Mouse (Mus musculus) thymus, adult 2 months (tissue): Measurements from ENCODE around the gene Fam104a. TPM values are rescaled to one million over a fixed set of nuclear protein-coding genes. Genes with fewer than 3 reads are reported as not detected.
A peak's percentile ranks its signal among the peaks of the same experiment; 100 is the strongest.

Experiments used
- DNase-seq: peaks from one replicate; pipeline ENCODE4 v3.0.0; 2021
- H3K27ac ChIP-seq: fragments of 200-500 bp; 2 replicates; pipeline ENCODE4 v1.5.1; 2012; ENCODE audit warnings: low read length, control low read depth; ENCODE audit not compliant: control insufficient read depth, insufficient read depth
- H3K27me3 ChIP-seq: fragments of 200-500 bp; 2 replicates; pipeline ENCODE4 v1.6.1; 2012; ENCODE audit warnings: mild to moderate bottlenecking, low read length, moderate library complexity, mixed read lengths; ENCODE audit not compliant: control insufficient read depth, insufficient read depth
- H3K36me3 ChIP-seq: fragments of 200-500 bp; 2 replicates; pipeline ENCODE4 v1.6.1; 2012; ENCODE audit warnings: mild to moderate bottlenecking, low read length, moderate library complexity; ENCODE audit not compliant: control insufficient read depth, insufficient read depth
- H3K4me1 ChIP-seq: fragments of 200-500 bp; replicated peaks from 2 replicates; pipeline ENCODE4 v1.6.1; 2012; ENCODE audit warnings: low read length; ENCODE audit not compliant: control insufficient read depth, insufficient read depth
- H3K4me3 ChIP-seq: fragments of 200-500 bp; 2 replicates; pipeline ENCODE4 v1.5.1; 2012; ENCODE audit warnings: mild to moderate bottlenecking, low read length, control low read depth, moderate library complexity; ENCODE audit not compliant: control insufficient read depth, insufficient read depth
- CTCF ChIP-seq: fragments of 200-500 bp; IDR thresholded peaks from 2 replicates; pipeline ENCODE4 v1.5.1; 2012; ENCODE audit warnings: mild to moderate bottlenecking, control low read depth, low read length, moderate library complexity, borderline replicate concordance; ENCODE audit not compliant: control insufficient read depth, poor library complexity, insufficient read depth; ENCODE audit errors: extremely low read depth
- POLR2A ChIP-seq: fragments of 200-500 bp; IDR thresholded peaks from 2 replicates; pipeline ENCODE4 v1.6.1; 2012; ENCODE audit warnings: mild to moderate bottlenecking, low read length, control low read depth, moderate library complexity; ENCODE audit not compliant: control insufficient read depth, poor library complexity, insufficient read depth; ENCODE audit errors: extremely low read depth
- WGBS: fragments of 180-500 bp; shearing (Covaris S2); methylation state at CpG from one replicate; pipeline ENCODE4 v1.1.7; 2018; 5-methylcytosine and 5-hydroxymethylcytosine counted together
- polyA plus RNA-seq: library from polyadenylated mRNA; depleted of rRNA; stranded (reverse); fragments of >200 nt; gene quantifications from 2 replicates; pipeline ENCODE4 v1.2.3, GENCODE M21; 2012

The Fam104a gene
- polyA plus RNA-seq, 1 experiment: 44.7 TPM

DNA sequence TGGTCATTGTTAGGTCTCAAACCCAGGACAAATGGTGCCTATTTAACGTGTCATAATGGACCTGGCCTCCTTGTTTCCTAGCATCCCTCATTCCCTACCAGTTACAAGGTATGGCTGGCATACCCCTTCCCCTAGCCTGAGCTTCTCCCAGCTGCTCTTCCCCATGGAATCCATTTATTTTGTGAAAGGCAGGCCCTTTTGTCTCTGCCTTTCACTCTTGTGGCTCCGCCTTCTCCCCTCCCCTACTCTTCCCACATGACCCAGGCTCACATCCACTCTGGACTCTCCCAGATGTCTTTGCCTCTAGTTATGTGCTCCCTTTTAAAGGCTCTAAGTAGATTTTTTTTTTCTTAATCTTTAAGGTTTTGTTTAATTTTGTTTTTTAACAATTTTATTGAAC, 3.1 kb upstream of the Fam104a start:
- H3K4me3 ChIP-seq: no peak overlapping the region
- H3K27ac ChIP-seq: no peak overlapping the region
- H3K27me3 ChIP-seq: no peaks in the 10 kb centered on the region
- DNase-seq: no peak
- TF ChIP-seq CTCF: no peak
- TF ChIP-seq POLR2A: no peak
- peaks cover 7% of the 10 kb centered on the region; the same call in 1 of the 2 replicates for H3K36me3 ChIP-seq
- H3K4me1 ChIP-seq: peaks cover 5% of the 10 kb centered on the region
- WGBS: 91% methylated on average over 2 of the region's 2 CpGs

DNA sequence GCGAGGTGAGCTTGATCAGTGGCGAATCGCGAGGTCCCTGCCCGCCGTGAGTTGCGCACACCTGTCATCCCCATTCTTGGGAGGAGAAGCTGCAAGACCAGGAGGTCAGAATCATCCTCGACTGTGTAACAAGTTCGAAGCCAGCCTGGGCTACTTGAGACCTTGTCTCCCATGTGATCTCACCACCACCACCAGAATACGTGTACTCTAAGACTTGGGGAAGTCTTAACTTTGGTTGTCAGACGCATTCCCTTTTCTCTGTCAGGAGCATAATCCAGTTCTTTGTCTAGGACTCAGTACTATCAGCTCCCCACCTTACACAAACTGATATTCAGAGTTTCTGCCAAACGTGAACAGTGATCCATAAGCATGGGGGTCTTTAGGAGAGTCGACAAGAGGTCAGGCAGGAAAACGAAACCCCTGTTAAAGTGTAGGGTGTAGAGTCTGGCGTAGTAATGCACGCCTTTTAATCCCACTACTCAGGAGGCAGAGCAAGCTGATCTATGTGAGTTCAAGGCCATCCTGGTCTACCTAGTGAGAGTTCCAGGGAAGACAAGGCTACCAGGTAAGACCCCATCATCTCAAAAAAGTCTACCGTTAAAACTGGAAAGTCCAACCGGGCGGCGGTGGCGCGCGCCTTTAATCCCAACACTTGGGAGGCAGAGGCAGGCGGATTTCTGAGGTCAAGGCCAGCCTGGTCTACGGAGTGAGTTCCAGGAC, 912 bp upstream of the Fam104a start:
- Histone ChIP-seq H3K36me3 (peaks cover 7% of the 10 kb centered on the region; the same call in 1 of the 2 replicates), H3K27me3 (no peaks in the 10 kb centered on the region), H3K27ac (no peak overlapping the region), H3K4me1 (peaks cover 5% of the 10 kb centered on the region), H3K4me3 (peak overlapping the region; percentile 90)
- no peak for TF ChIP-seq POLR2A
- no peak for TF ChIP-seq CTCF
- DNase-seq: no peak
- WGBS: 41% methylated on average over 25 of the region's 25 CpGs

DNA sequence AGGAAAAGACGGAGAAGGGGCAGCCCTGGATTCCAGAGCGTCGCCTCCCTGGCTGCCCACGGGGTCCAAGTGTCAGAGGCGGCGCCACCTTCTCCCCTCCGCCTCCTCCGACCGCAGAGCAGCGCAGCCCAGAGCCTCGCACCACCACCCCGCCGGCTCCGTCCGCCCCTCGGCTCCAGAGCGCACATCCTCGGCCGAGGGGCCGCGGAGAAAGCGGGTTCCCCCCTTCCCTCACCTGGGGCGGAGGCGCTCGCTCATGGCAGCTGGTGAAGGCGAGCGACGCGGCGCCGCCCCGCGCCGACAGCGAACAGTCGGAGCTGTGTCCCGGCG, 363 bp downstream of the Fam104a start:
- H3K27ac ChIP-seq: peak overlapping the region; percentile 29
- H3K36me3 ChIP-seq: peaks cover 3% of the 10 kb centered on the region; the same call in 1 of the 2 replicates
- TF ChIP-seq CTCF (0 out of 2 replicates have a peak, but pooled peaks have one; percentile 20), POLR2A (no peak)
- H3K27me3 ChIP-seq: no peaks in the 10 kb centered on the region
- peaks cover 5% of the 10 kb centered on the region for H3K4me1 ChIP-seq
- under 1% methylated on average over 38 of the region's 38 CpGs for WGBS
- no peak for DNase-seq
- peak overlapping the region; percentile 90 for H3K4me3 ChIP-seq

DNA sequence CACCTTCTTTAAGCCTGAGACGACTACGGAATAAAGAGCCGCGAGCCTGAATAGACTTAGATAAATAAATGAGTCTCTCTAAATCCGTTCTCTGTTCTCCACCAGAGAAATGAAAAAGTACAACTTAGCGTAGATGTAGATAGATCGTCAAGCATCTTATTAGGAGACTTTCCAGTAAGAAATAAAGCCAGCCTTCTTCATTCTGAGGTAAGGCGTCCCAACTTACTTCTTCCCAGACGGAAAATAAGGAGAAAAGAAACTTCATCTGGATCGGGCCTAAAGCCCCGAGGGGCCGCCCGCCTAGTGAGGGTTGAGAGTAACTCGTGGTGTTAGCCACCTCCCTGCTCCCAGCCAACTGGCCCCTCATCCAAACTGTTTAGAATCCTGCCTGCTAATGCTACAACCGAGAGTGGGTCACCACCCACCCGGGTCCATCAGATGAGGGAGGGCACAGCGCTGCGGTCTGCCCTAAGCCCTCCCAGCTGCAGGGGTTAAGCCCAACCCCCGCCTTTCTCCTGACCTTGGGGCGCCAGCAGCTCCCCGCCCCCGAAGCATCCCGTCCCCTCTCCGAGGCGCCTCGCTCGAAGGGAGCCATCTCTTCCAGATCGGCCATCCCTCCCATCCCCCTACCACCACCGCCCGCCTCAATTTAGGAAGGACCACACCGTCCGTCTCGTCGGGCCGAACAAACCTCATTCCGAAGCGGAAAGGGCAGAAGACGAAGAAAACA, 893 bp downstream of the Fam104a start:
- WGBS: 8% methylated on average over 38 of the region's 38 CpGs

DNA sequence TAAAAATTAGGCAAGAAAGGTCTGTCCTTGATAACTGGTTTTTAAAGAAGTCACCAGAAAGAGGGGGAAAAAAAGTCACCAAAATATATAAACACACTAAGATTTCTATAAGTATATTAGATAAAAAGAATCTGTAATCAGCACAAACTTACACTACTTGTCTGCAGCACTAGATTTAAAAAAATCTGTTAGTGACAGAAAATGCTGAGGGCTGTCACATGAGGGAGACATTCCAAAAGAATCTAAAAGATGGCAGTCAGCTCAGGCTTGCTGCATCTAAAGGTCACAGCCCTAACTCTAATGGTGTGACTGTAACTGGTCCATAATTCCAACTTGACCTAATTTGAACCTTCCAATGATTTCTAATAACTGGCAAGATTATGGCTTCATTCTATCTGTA, 2.0 kb downstream of the Fam104a start:
- Histone ChIP-seq H3K36me3 (peaks cover 2% of the 10 kb centered on the region), H3K27me3 (no peaks in the 10 kb centered on the region), H3K27ac (no peak overlapping the region), H3K4me1 (peaks cover 5% of the 10 kb centered on the region), H3K4me3 (no peak overlapping the region)
- DNase-seq: no peak
- TF ChIP-seq POLR2A (no peak), CTCF (no peak)

More for the DNA sequence above, 893 bp downstream of the Fam104a start:
- Histone ChIP-seq H3K36me3 (no peaks in the 10 kb centered on the region), H3K27ac (peak overlapping the region; percentile 29), H3K4me3 (peak overlapping the region; percentile 90), H3K27me3 (no peaks in the 10 kb centered on the region), H3K4me1 (peaks cover 5% of the 10 kb centered on the region)
- TF ChIP-seq CTCF: no peak
- TF ChIP-seq POLR2A: no peak
- peak; percentile 75 for DNase-seq

DNA sequence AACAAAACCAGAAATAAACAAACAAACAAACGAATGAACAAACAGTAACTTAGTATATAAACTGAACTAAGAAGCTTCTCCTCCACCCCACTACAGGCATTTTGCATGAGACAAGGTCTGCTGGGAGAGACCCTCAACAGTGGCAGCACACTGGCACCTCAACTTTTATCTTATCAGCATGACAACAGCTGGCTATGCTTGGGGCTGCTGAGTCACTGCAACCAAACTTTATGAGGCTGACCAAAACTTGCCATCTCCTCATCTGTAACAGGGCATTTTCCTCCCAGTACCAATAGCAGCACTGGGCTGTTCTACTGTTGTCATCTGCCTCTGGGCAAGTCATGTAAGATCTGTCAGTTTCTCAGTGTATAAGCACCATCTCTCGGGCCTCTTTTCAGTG, 3.0 kb downstream of the Fam104a start:
- no peaks in the 10 kb centered on the region for H3K27me3 ChIP-seq
- H3K4me1 ChIP-seq: peaks cover 5% of the 10 kb centered on the region
- 95% methylated on average over 2 of the region's 2 CpGs for WGBS
- H3K4me3 ChIP-seq: no peak overlapping the region
- no peak for TF ChIP-seq POLR2A
- no peak for TF ChIP-seq CTCF
- no peak overlapping the region for H3K27ac ChIP-seq
- peaks cover 13% of the 10 kb centered on the region for H3K36me3 ChIP-seq
- DNase-seq: no peak
